Mouse (Mus musculus): ENCODE measurements around the gene Kirrel3. TPM values are rescaled to one million over a fixed set of nuclear protein-coding genes. Genes with fewer than 3 reads are reported as not detected.

Kirrel3 gene
- polyA plus RNA-seq, 1 experiment from 2014 or later, result 0.60 TPM

DNA sequence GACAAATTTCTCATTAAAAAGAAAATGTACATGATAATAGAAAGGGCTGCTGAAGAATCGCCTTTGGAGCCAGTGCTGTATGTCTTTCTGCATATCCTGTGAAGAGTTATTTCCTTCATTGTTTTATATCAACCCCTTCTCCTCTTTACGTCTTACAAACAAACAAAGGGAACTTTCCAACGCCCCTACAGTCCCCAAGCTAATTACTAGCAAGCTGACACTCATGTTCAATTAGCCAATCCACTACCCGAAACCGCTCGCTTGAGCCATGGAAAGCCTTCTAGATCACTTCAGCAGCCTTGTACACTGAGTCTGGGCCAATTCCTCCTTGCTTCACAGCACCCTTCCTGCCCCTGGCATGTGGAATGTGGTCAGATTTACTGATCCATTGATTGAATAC lies 150.0 kb downstream of the Kirrel3 start:
- 82% methylated on average over 6 of the region's 6 CpGs for WGBS
- Histone ChIP-seq H3K4me3 (ENCODE audit: low read depth, low read length) (no peak overlapping the region), H3K27ac (ENCODE audit: low read depth, low read length) (no peak overlapping the region), H3K36me3 (ENCODE audit: control insufficient read depth, insufficient read depth) (no peaks in the 10 kb centered on the region), H3K4me1 (replicated peaks; ENCODE audit: control insufficient read depth, insufficient read depth, low read length) (no peaks in the 10 kb centered on the region), H3K27me3 (replicated peaks; ENCODE audit: control insufficient read depth, insufficient read depth, low read length) (no peaks in the 10 kb centered on the region), H3K4me2 (replicated peaks; ENCODE audit: low read depth) (no peak overlapping the region), H3K9me3 (ENCODE audit: control insufficient read depth) (no peaks in the 10 kb centered on the region), H3K9ac (ENCODE audit: low read depth, low read length) (no peak overlapping the region)
- ATAC-seq, result no peak
- TF ChIP-seq CTCF (IDR thresholded peaks at IDR 0.05; ENCODE audit: low read depth), result no peak

GRCm38 (mm10) chr9:34643917-34644316 lies 158.2 kb downstream of the Kirrel3 start:
- TF ChIP-seq CTCF (IDR thresholded peaks at IDR 0.05; ENCODE audit: low read depth), result no peak
- Histone ChIP-seq H3K4me1 (replicated peaks; ENCODE audit: control insufficient read depth, insufficient read depth, low read length) (no peaks in the 10 kb centered on the region), H3K36me3 (ENCODE audit: control insufficient read depth, insufficient read depth) (no peaks in the 10 kb centered on the region), H3K9me3 (ENCODE audit: control insufficient read depth) (no peaks in the 10 kb centered on the region), H3K4me3 (ENCODE audit: low read depth, low read length) (no peak overlapping the region), H3K4me2 (replicated peaks; ENCODE audit: low read depth) (no peak overlapping the region), H3K9ac (ENCODE audit: low read depth, low read length) (no peak overlapping the region), H3K27me3 (replicated peaks; ENCODE audit: control insufficient read depth, insufficient read depth, low read length) (no peaks in the 10 kb centered on the region), H3K27ac (ENCODE audit: low read depth, low read length) (no peak overlapping the region)
- ATAC-seq, result no peak
- WGBS, result 52% methylated on average over 3 of the region's 3 CpGs

GRCm38 (mm10) chr9:34644392-34644791 lies 158.7 kb downstream of the Kirrel3 start:
- Histone ChIP-seq H3K27ac (ENCODE audit: low read depth, low read length) (no peak overlapping the region), H3K36me3 (ENCODE audit: control insufficient read depth, insufficient read depth) (no peaks in the 10 kb centered on the region), H3K9me3 (ENCODE audit: control insufficient read depth) (no peaks in the 10 kb centered on the region), H3K4me2 (replicated peaks; ENCODE audit: low read depth) (no peak overlapping the region), H3K4me3 (ENCODE audit: low read depth, low read length) (no peak overlapping the region), H3K9ac (ENCODE audit: low read depth, low read length) (no peak overlapping the region), H3K27me3 (replicated peaks; ENCODE audit: control insufficient read depth, insufficient read depth, low read length) (no peaks in the 10 kb centered on the region), H3K4me1 (replicated peaks; ENCODE audit: control insufficient read depth, insufficient read depth, low read length) (no peaks in the 10 kb centered on the region)
- no peak for TF ChIP-seq CTCF (IDR thresholded peaks at IDR 0.05; ENCODE audit: low read depth)
- no peak for ATAC-seq
- WGBS, result 60% methylated on average over 8 of the region's 8 CpGs

DNA sequence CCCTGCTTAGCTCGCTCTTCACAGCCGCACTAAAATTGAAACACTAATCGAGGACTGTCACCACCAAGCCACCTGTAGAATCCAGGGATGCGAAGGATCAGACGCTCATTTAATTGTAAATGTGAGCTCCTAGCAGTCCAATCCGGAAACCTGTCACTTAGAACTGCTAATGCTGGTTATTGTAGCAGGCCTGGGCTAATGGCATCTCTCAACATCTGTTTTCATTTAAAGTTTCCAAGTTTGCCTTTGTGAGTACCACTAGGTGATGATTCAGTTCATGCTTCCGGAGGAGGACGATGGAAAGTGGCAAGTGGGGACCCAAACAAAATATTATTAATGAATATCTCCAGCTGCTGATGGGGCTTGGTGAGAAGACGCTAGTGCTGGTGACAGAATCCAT lies 161.1 kb downstream of the Kirrel3 start:
- no peaks in the 10 kb centered on the region for H3K9me3 ChIP-seq (ENCODE audit: control insufficient read depth)
- no peak overlapping the region for H3K4me3 ChIP-seq (ENCODE audit: low read depth, low read length)
- H3K36me3 ChIP-seq (ENCODE audit: control insufficient read depth, insufficient read depth), result no peaks in the 10 kb centered on the region
- 85% methylated on average over 9 of the region's 9 CpGs for WGBS
- H3K4me2 ChIP-seq (replicated peaks; ENCODE audit: low read depth), result no peak overlapping the region
- H3K9ac ChIP-seq (ENCODE audit: low read depth, low read length), result no peak overlapping the region
- ATAC-seq, result no peak
- no peak overlapping the region for H3K27ac ChIP-seq (ENCODE audit: low read depth, low read length)
- H3K27me3 ChIP-seq (replicated peaks; ENCODE audit: control insufficient read depth, insufficient read depth, low read length), result no peaks in the 10 kb centered on the region
- no peaks in the 10 kb centered on the region for H3K4me1 ChIP-seq (replicated peaks; ENCODE audit: control insufficient read depth, insufficient read depth, low read length)
- no peak for TF ChIP-seq CTCF (IDR thresholded peaks at IDR 0.05; ENCODE audit: low read depth)

GRCm38 (mm10) chr9:34652278-34652677 lies 166.6 kb downstream of the Kirrel3 start:
- no peak for ATAC-seq

GRCm38 (mm10) chr9:34653141-34653540 lies 167.4 kb downstream of the Kirrel3 start:
- no peak for TF ChIP-seq CTCF (IDR thresholded peaks at IDR 0.05; ENCODE audit: low read depth)
- no peaks in the 10 kb centered on the region for H3K4me1 ChIP-seq (replicated peaks; ENCODE audit: control insufficient read depth, insufficient read depth, low read length)
- no peak overlapping the region for H3K27ac ChIP-seq (ENCODE audit: low read depth, low read length)
- H3K9me3 ChIP-seq (ENCODE audit: control insufficient read depth), result no peaks in the 10 kb centered on the region
- no peaks in the 10 kb centered on the region for H3K36me3 ChIP-seq (ENCODE audit: control insufficient read depth, insufficient read depth)
- ATAC-seq, result no peak
- H3K4me2 ChIP-seq (replicated peaks; ENCODE audit: low read depth), result no peak overlapping the region
- WGBS, result 85% methylated on average over 1 of the region's 1 CpGs
- H3K27me3 ChIP-seq (replicated peaks; ENCODE audit: control insufficient read depth, insufficient read depth, low read length), result no peaks in the 10 kb centered on the region
- no peak overlapping the region for H3K9ac ChIP-seq (ENCODE audit: low read depth, low read length)
- no peak overlapping the region for H3K4me3 ChIP-seq (ENCODE audit: low read depth, low read length)

More at GRCm38 (mm10) chr9:34652278-34652677, 166.6 kb downstream of the Kirrel3 start:
- Histone ChIP-seq H3K27ac (ENCODE audit: low read depth, low read length) (no peak overlapping the region), H3K9ac (ENCODE audit: low read depth, low read length) (no peak overlapping the region), H3K27me3 (replicated peaks; ENCODE audit: control insufficient read depth, insufficient read depth, low read length) (no peaks in the 10 kb centered on the region), H3K4me3 (ENCODE audit: low read depth, low read length) (no peak overlapping the region), H3K4me2 (replicated peaks; ENCODE audit: low read depth) (no peak overlapping the region), H3K36me3 (ENCODE audit: control insufficient read depth, insufficient read depth) (no peaks in the 10 kb centered on the region), H3K9me3 (ENCODE audit: control insufficient read depth) (no peaks in the 10 kb centered on the region), H3K4me1 (replicated peaks; ENCODE audit: control insufficient read depth, insufficient read depth, low read length) (no peaks in the 10 kb centered on the region)
- 63% methylated on average over 3 of the region's 3 CpGs for WGBS
- no peak for TF ChIP-seq CTCF (IDR thresholded peaks at IDR 0.05; ENCODE audit: low read depth)

DNA sequence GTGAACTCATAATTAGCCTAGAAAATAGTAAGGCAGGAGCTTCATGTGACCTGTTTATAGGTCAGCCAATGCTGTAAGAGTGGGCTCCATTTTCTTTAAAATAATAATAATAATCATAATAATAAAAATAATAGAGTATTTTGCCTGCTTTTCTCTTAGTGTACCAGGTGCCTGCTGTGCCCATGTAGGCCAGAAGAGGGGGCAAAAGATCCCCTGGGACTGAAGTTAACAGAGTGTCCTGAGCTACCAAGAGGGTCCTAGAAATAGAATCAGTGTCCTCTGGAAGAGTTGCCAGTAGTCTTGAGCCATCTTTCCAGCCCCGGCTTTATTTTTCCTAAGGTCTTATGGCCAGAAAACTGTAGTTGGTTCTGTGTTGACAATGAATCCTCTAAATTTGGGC lies 174.9 kb downstream of the Kirrel3 start:
- Histone ChIP-seq H3K4me2 (replicated peaks; ENCODE audit: low read depth) (no peak overlapping the region), H3K4me3 (ENCODE audit: low read depth, low read length) (no peak overlapping the region), H3K9me3 (ENCODE audit: control insufficient read depth) (no peaks in the 10 kb centered on the region), H3K4me1 (replicated peaks; ENCODE audit: control insufficient read depth, insufficient read depth, low read length) (no peaks in the 10 kb centered on the region), H3K36me3 (ENCODE audit: control insufficient read depth, insufficient read depth) (no peaks in the 10 kb centered on the region), H3K27me3 (replicated peaks; ENCODE audit: control insufficient read depth, insufficient read depth, low read length) (no peaks in the 10 kb centered on the region), H3K27ac (ENCODE audit: low read depth, low read length) (no peak overlapping the region), H3K9ac (ENCODE audit: low read depth, low read length) (no peak overlapping the region)
- peak; percentile 55 for TF ChIP-seq CTCF (IDR thresholded peaks at IDR 0.05; ENCODE audit: low read depth)
- 76% methylated on average over 1 of the region's 1 CpGs for WGBS
- no peak for ATAC-seq
